Mouse (Mus musculus) gastrocnemius, postnatal 4 days (tissue): ENCODE data around the gene Olfr584. TPM values are rescaled to one million over a fixed set of nuclear protein-coding genes. Genes with fewer than 3 reads are reported as not detected.

Experiments
- DNase-seq, 2 experiments: peaks; one replicate each; pipeline ENCODE4 v3.0.0; 2021 to 2022; ENCODE audit warnings: low spot score in 2 of 2, mixed read lengths in 2 of 2
- long read RNA-seq, 2 experiments: library from polyadenylated mRNA; stranded (forward); transcript quantifications; one replicate each; pipeline ENCODE4 v2.0.0; 2021
- total RNA-seq, 2 experiments: library from RNA; stranded (reverse); gene quantifications; 2 replicates each; pipeline ENCODE4 v1.2.3; 2021

Gene Olfr584
- total RNA-seq = not detected
- long read RNA-seq, experiment 1 = 0 reads
- long read RNA-seq, experiment 2 = 0 reads

DNA sequence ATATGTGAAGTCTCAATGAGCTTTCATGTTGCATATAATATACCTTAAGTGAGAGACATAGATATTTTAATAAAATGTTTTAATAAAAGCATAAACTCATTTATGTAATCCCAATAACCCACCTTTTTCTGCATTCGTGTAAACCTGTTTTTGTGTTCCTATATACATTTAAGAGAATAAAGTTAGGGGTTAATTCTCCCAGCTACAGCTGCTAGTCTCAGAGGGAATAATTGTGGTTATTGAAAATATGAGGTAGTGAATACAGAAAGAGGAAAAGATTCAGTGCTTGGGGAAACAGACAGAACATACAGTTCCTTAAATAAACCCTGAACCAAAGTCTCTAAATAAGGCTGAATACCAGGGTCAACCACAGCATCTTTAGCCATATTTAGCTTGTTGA lies at the start of gene Olfr584:
TSS of gene Olfr584 (plus strand) at position 301 of the 400 bp plus-strand sequence.
- no peak for DNase-seq

DNA sequence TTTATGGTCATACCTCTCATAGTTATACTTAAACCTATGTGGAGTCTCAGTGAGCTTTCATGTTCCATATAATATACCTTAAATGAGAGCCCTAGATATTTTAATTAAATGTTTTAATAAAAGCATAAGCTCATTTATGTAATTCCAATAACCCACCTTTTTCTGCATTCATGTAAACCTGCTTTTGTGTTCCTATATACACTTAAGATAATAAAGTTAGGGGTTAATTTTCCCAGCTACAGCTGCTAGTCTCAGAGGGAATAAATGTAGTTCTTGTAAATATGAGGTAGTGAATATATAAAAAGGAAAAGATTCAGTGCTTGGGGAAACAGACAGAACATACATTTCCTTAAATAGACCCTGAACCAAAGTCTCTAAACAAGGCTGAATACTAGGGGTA lies 44.0 kb upstream of the Olfr584 start, which contains the start of gene Olfr582:
TSS of gene Olfr582 (plus strand) at position 301 of the 400 bp plus-strand sequence.
- DNase-seq = no peak

DNA sequence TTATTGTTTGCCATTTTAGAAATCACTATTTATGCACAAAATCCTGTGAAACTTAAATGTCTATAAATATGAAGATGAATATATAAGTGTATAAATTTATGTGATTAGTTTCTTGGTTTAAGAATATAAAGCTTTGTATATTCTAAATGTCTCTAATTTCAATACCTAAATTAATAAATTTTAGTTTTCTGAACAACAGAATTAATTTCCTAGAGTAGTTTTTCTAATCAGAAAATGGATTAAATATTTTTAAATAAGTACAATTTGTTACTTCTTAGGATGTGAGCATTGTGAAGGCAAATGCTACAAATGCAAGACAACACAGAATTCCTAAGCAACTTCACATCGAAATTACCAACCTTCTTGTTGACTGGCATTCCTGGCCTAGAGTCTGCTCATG lies 30.7 kb upstream of the Olfr584 start, which contains the start of gene Olfr583:
TSS of gene Olfr583 (plus strand) at position 301 of the 400 bp plus-strand sequence.
- DNase-seq = no peak

DNA sequence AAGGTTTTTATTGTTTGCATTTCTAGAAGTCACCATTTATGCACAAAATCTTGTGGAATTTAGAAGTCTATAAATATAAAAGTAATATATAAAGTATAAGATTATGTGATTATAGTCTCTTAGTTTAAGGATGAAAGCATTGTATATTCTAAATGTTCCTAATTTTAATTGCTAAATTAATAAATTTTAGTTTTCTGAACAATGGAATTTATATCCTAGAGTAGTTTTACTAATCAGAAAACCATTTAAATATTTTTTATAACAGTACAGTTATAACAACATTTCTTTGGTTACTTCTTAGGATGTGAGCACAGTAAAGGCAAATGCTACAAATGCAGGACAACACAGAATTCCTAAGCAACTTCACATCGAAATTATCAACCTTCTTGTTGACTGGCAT lies 15.7 kb downstream of the Olfr584 start, which contains the start of gene Olfr585:
TSS of gene Olfr585 (plus strand) at position 301 of the 400 bp plus-strand sequence.
- no peak for DNase-seq

DNA sequence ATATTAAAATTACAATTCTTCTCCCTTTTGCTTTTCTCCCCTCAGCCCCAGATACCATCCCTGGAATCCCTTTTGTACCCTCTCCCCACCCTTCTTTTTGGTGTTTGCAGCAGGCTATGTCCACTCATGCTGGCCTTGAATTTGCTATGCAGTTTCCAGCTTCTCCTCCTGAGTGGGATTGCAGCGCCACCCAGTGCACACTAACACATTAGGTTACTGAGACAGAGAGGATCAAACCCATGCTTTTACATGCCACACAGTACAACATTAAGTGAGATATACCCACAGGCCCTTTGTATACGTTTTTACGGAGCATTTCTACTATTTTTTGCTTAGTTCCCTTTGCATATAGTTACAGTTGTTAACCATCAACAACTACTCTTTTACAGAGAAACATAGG lies 37.7 kb downstream of the Olfr584 start:
- DNase-seq = no peak

DNA sequence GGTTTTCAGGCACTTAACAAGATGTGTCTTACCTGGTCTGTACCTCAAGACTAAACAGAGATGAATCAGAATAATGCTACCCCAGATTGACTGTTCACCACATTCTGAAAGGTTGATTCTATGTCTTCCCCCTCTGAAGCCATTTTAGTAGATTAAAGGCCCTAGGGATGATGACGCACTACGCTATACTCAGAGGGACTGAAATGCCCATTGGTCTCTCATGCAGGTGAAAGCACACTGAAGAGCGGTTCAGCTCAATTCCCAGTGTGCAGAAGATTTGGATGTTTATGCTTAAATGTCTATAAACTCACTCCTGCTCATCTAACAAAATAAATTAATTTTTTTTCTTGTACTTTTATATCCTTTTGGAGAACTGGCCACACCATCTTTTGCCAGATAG lies 43.9 kb downstream of the Olfr584 start, which contains the start of gene Olfr586:
TSS of gene Olfr586 (minus strand) at position 101 of the 400 bp plus-strand sequence.
- DNase-seq = no peak

Other genes with a start within 250 kb of the Olfr584 start
- not detected for gene Olfr566, start 223.1 kb upstream of the Olfr584 start, total RNA-seq
- not detected for gene Olfr568, start 204.8 kb upstream of the Olfr584 start, total RNA-seq
- not detected for gene Olfr569, start 191.0 kb upstream of the Olfr584 start, total RNA-seq
- gene Olfr570, start 187.3 kb upstream of the Olfr584 start, total RNA-seq = not detected
- gene Olfr571, start 164.3 kb upstream of the Olfr584 start, total RNA-seq = not detected
- not detected for gene Olfr572, start 157.5 kb upstream of the Olfr584 start, total RNA-seq
- gene Olfr573-ps1, start 139.3 kb upstream of the Olfr584 start, total RNA-seq = not detected
- not detected for gene Olfr574, start 133.4 kb upstream of the Olfr584 start, total RNA-seq
- not detected for gene Olfr575, start 123.1 kb upstream of the Olfr584 start, total RNA-seq
- gene Olfr576, start 119.2 kb upstream of the Olfr584 start, total RNA-seq = not detected
- gene Olfr577, start 105.9 kb upstream of the Olfr584 start, total RNA-seq = not detected
- gene Olfr578, start 92.6 kb upstream of the Olfr584 start, total RNA-seq = not detected
- gene Olfr582, start 43.9 kb upstream of the Olfr584 start, total RNA-seq = not detected
- gene Olfr583, start 30.6 kb upstream of the Olfr584 start, total RNA-seq = not detected
- gene Olfr585, start 15.8 kb downstream of the Olfr584 start, total RNA-seq = not detected
- not detected for gene Olfr586, start 43.8 kb downstream of the Olfr584 start, total RNA-seq
- gene Olfr588-ps1, start 59.0 kb downstream of the Olfr584 start, total RNA-seq = not detected
- gene Olfr589, start 74.5 kb downstream of the Olfr584 start, total RNA-seq = not detected
- gene Olfr591, start 96.5 kb downstream of the Olfr584 start, total RNA-seq = not detected
- gene Olfr592, start 102.9 kb downstream of the Olfr584 start, total RNA-seq = not detected
- not detected for gene Olfr593, start 130.0 kb downstream of the Olfr584 start, total RNA-seq
- gene Olfr594, start 135.1 kb downstream of the Olfr584 start, total RNA-seq = not detected
- not detected for gene Usp17ld, start 170.6 kb downstream of the Olfr584 start, total RNA-seq
- gene Olfr596, start 223.8 kb downstream of the Olfr584 start, total RNA-seq = not detected
- gene Olfr597, start 234.4 kb downstream of the Olfr584 start, total RNA-seq = not detected
- not detected for gene Olfr598, start 241.7 kb downstream of the Olfr584 start, total RNA-seq